Mouse (Mus musculus): Measurements from ENCODE around the gene Ets2.

The Ets2 gene

GRCm38 (mm10) chr16:95701802-95702561, at the start of gene Ets2:
Gene Ets2, plus strand, starts transcription at chr16:95702075.
- in situ Hi-C loops (cut with MboI, MseI): loop anchor here in 1 of 2 experiments (5.0 kb wide), 1 partner anchor 105 kb away; no protein-coding TSS in a partner anchor

- in situ Hi-C loops (cut with MboI, MseI): no loop called here
These were observed 47.7 kb upstream of the Ets2 start for GRCm38 (mm10) chr16:95654204-95654611.

GRCm38 (mm10) chr16:95656535-95656934, 45.3 kb upstream of the Ets2 start:
- in situ Hi-C loops (cut with MboI, MseI): no loop called here

GRCm38 (mm10) chr16:95657187-95657586, 44.7 kb upstream of the Ets2 start:
- in situ Hi-C loops (cut with MboI, MseI): no loop called here

GRCm38 (mm10) chr16:95657756-95658155, 44.1 kb upstream of the Ets2 start:
- in situ Hi-C loops (cut with MboI, MseI): no loop called here

GRCm38 (mm10) chr16:95658836-95659430, 42.9 kb upstream of the Ets2 start:
- in situ Hi-C loops (cut with MboI, MseI): no loop called here

GRCm38 (mm10) chr16:95659461-95659860, 42.4 kb upstream of the Ets2 start:
- in situ Hi-C loops (cut with MboI, MseI): no loop called here

- in situ Hi-C loops (cut with MboI, MseI): no loop called here
These were observed 41.0 kb upstream of the Ets2 start for GRCm38 (mm10) chr16:95660909-95661308.

GRCm38 (mm10) chr16:95665472-95666131, 36.3 kb upstream of the Ets2 start:
- in situ Hi-C loops (cut with MboI, MseI): no loop called here

GRCm38 (mm10) chr16:95666288-95666687, 35.6 kb upstream of the Ets2 start:
- in situ Hi-C loops (cut with MboI, MseI): no loop called here

- in situ Hi-C loops (cut with MboI, MseI): no loop called here
These were observed 34.3 kb upstream of the Ets2 start for GRCm38 (mm10) chr16:95667395-95668150.

- in situ Hi-C loops (cut with MboI, MseI): no loop called here
These were observed 33.5 kb upstream of the Ets2 start for GRCm38 (mm10) chr16:95668151-95668993.

- in situ Hi-C loops (cut with MboI, MseI): no loop called here
These were observed 27.4 kb upstream of the Ets2 start for GRCm38 (mm10) chr16:95674452-95674921.

GRCm38 (mm10) chr16:95675212-95675611, 26.7 kb upstream of the Ets2 start:
- in situ Hi-C loops (cut with MboI, MseI): no loop called here

- in situ Hi-C loops (cut with MboI, MseI): no loop called here
These were observed 25.2 kb upstream of the Ets2 start for GRCm38 (mm10) chr16:95676668-95677067.

- in situ Hi-C loops (cut with MboI, MseI): no loop called here
These were observed 19.4 kb upstream of the Ets2 start for GRCm38 (mm10) chr16:95682431-95682892.

GRCm38 (mm10) chr16:95685807-95686206, 16.1 kb upstream of the Ets2 start:
- in situ Hi-C loops (cut with MboI, MseI): no loop called here

- in situ Hi-C loops (cut with MboI, MseI): no loop called here
These were observed 15.6 kb upstream of the Ets2 start for GRCm38 (mm10) chr16:95686246-95686645.

GRCm38 (mm10) chr16:95686901-95687300, 15.0 kb upstream of the Ets2 start:
- in situ Hi-C loops (cut with MboI, MseI): no loop called here

GRCm38 (mm10) chr16:95688010-95688409, 13.9 kb upstream of the Ets2 start:
- in situ Hi-C loops (cut with MboI, MseI): no loop called here

- in situ Hi-C loops (cut with MboI, MseI): no loop called here
These were observed 5.3 kb upstream of the Ets2 start for GRCm38 (mm10) chr16:95696599-95696998.
